Mouse (Mus musculus): Measurements from ENCODE around the gene Bicd1. TPM values are rescaled to one million over a fixed set of nuclear protein-coding genes. Genes with fewer than 3 reads are reported as not detected.
"Not testable (repeated sequence)": the region's sequence is repeated elsewhere in the genome, so short reads cannot be mapped to it uniquely, and the experiment has no call there.

Gene Bicd1
- total RNA-seq (2022), result 10 to 100 TPM; 46.6 to 53.3 (median 50.9) TPM

GRCm38 (mm10) chr6:149408833-149409332 lies at the start of gene Bicd1:
Gene Bicd1, plus strand, starts transcription at chr6:149408886.
- peak; percentile 89 to 92 for DNase-seq (ENCODE audit: low spot score in 2 of 2)

- not testable (repeated sequence) for DNase-seq (ENCODE audit: low spot score in 2 of 2)
Measured at GRCm38 (mm10) chr6:149362533-149362932, 46.2 kb upstream of the Bicd1 start.

- not testable (repeated sequence) for DNase-seq (ENCODE audit: low spot score in 2 of 2)
Measured at GRCm38 (mm10) chr6:149365975-149366374, 42.7 kb upstream of the Bicd1 start.

GRCm38 (mm10) chr6:149366403-149366802 lies 42.3 kb upstream of the Bicd1 start:
- no peak for DNase-seq (ENCODE audit: low spot score in 2 of 2)

- DNase-seq (ENCODE audit: low spot score in 2 of 2), result peak; percentile 11 to 30
Measured at GRCm38 (mm10) chr6:149374986-149375457, 33.7 kb upstream of the Bicd1 start.

- DNase-seq (ENCODE audit: low spot score in 2 of 2), result no peak
Measured at GRCm38 (mm10) chr6:149383531-149383930, 25.2 kb upstream of the Bicd1 start.

- no peak for DNase-seq (ENCODE audit: low spot score in 2 of 2)
Measured at GRCm38 (mm10) chr6:149386389-149386788, 22.3 kb upstream of the Bicd1 start.

GRCm38 (mm10) chr6:149389626-149390025 lies 19.1 kb upstream of the Bicd1 start:
- not testable (repeated sequence) for DNase-seq (ENCODE audit: low spot score in 2 of 2)

GRCm38 (mm10) chr6:149399396-149399795 lies 9.3 kb upstream of the Bicd1 start:
- DNase-seq (ENCODE audit: low spot score in 2 of 2), result no peak

- peak; percentile 22 to 23 for DNase-seq (ENCODE audit: low spot score in 2 of 2)
Measured at GRCm38 (mm10) chr6:149409341-149409740, 655 bp downstream of the Bicd1 start.

GRCm38 (mm10) chr6:149409845-149410244 lies 1.2 kb downstream of the Bicd1 start:
- no peak for DNase-seq (ENCODE audit: low spot score in 2 of 2)

GRCm38 (mm10) chr6:149413256-149413655 lies 4.6 kb downstream of the Bicd1 start:
- DNase-seq (ENCODE audit: low spot score in 2 of 2), result no peak

- DNase-seq (ENCODE audit: low spot score in 2 of 2), result no peak
Measured at GRCm38 (mm10) chr6:149424748-149425147, 16.1 kb downstream of the Bicd1 start.

- no peak for DNase-seq (ENCODE audit: low spot score in 2 of 2)
Measured at GRCm38 (mm10) chr6:149439140-149439539, 30.5 kb downstream of the Bicd1 start.

- DNase-seq (ENCODE audit: low spot score in 2 of 2), result no peak
Measured at GRCm38 (mm10) chr6:149442884-149443283, 34.2 kb downstream of the Bicd1 start.

- no peak for DNase-seq (ENCODE audit: low spot score in 2 of 2)
Measured at GRCm38 (mm10) chr6:149445854-149446253, 37.2 kb downstream of the Bicd1 start.

GRCm38 (mm10) chr6:149457324-149457723 lies 48.6 kb downstream of the Bicd1 start:
- no peak for DNase-seq (ENCODE audit: low spot score in 2 of 2)

- DNase-seq (ENCODE audit: low spot score in 2 of 2), result no peak
Measured at GRCm38 (mm10) chr6:149460971-149461370, 52.3 kb downstream of the Bicd1 start.

GRCm38 (mm10) chr6:149471477-149471876 lies 62.8 kb downstream of the Bicd1 start:
- no peak for DNase-seq (ENCODE audit: low spot score in 2 of 2)

GRCm38 (mm10) chr6:149472441-149472840 lies 63.8 kb downstream of the Bicd1 start:
- DNase-seq (ENCODE audit: low spot score in 2 of 2), result not testable (repeated sequence)

- not testable (repeated sequence) for DNase-seq (ENCODE audit: low spot score in 2 of 2)
Measured at GRCm38 (mm10) chr6:149481868-149482267, 73.2 kb downstream of the Bicd1 start.

GRCm38 (mm10) chr6:149494662-149495061 lies 86.0 kb downstream of the Bicd1 start:
- no peak for DNase-seq (ENCODE audit: low spot score in 2 of 2)

- DNase-seq (ENCODE audit: low spot score in 2 of 2), result peak; percentile 41 to 62
Measured at GRCm38 (mm10) chr6:149495925-149496324, 87.2 kb downstream of the Bicd1 start.

All from layer of hippocampus, adult 8-10 months (tissue).